Mouse (Mus musculus): ENCODE data around the gene Ano10.

The Ano10 gene

GRCm38 (mm10) chr9:122153436-122153835, 140.8 kb downstream of the Ano10 start:
- DNase-seq, result no peak

GRCm38 (mm10) chr9:122152501-122152900, 141.7 kb downstream of the Ano10 start:
- DNase-seq, result no peak

- DNase-seq, result no peak
Measured at GRCm38 (mm10) chr9:122152063-122152462, 142.2 kb downstream of the Ano10 start.

- DNase-seq, result no peak
Measured at GRCm38 (mm10) chr9:122149997-122150826, 144.0 kb downstream of the Ano10 start.

GRCm38 (mm10) chr9:122148356-122148755, 145.9 kb downstream of the Ano10 start:
- DNase-seq, result no peak

GRCm38 (mm10) chr9:122146124-122146870, 147.9 kb downstream of the Ano10 start:
- no peak for DNase-seq

GRCm38 (mm10) chr9:122145677-122146076, 148.5 kb downstream of the Ano10 start:
- no peak for DNase-seq

DNA sequence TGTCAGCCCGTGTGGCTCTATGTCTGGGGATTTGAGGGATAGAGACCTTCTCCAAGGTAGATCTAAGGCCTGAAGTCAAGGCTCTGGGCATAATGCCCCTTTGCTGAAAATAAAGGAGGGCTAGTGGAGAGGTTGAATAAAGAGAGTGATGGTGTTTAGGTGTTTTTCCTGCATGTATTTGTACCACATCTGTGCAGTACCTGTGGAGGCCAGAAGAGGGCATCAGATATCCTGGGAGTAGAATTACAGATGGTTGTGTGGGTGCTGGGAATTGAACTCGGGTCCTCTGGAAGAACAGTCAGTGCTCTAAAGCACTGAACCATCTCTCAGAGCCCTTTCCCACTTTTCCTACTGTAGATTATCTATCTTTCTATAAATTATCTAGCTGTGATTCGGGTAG, 149.4 kb downstream of the Ano10 start:
- DNase-seq, result no peak

DNA sequence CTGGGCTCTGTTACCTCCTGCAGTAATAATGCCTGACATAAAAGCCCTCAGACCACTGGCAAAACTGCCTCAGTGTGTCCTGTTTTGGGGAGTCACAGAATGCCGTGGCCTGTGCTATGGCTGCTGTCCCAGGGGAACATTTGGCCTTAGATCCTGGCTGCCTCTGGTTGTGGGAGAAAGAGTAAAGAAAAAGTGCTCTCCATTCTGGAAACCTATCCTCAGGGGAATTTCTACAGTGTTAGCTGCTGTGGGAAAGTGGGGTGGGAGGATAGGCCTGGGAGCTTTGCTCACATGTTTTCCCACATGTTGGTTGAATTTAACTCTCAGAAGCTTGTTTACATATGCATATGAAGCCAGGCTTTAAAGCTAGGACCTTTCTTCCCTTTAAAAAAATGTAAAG, 151.0 kb downstream of the Ano10 start:
- DNase-seq, result no peak

GRCm38 (mm10) chr9:122139236-122139635, 155.0 kb downstream of the Ano10 start:
- no peak for DNase-seq

- DNase-seq, result no peak
Measured at GRCm38 (mm10) chr9:122138371-122139029, 155.7 kb downstream of the Ano10 start.

DNA sequence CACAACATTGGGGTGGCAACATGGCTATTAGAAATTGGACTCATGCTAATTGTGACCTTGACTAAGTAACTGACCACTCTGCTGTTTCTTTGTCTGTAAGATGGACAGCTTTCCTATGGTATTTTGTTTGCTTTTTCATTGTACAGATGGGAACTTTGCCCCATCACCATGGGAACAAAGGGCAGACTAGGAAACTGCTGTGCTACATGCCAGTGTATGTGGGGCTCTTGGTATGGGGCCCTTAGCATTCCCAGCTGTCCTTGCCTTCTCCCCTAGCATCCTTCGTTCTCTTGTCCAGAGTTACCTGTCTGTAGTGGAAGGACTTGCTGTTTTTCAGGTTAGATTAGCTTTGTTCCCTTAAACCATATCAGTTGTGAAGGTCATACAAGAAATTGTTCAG, 156.3 kb downstream of the Ano10 start:
- no peak for DNase-seq

DNA sequence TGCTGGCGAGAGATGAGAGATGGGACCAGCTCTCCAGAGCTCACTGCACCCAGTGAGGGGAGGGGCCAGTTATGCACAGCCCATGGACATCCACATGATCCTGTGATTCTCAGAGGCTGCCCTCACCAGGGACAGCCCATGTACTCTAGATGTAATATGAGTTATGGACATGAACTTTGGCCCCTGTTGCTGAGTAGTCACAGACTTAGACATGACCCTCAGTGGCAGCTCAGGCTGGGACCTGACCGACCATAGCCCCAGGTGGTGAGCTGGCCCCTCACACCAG, 158.4 kb downstream of the Ano10 start:
- no peak for DNase-seq

- DNase-seq, result no peak
Measured at GRCm38 (mm10) chr9:122135095-122135884, 158.9 kb downstream of the Ano10 start.

DNA sequence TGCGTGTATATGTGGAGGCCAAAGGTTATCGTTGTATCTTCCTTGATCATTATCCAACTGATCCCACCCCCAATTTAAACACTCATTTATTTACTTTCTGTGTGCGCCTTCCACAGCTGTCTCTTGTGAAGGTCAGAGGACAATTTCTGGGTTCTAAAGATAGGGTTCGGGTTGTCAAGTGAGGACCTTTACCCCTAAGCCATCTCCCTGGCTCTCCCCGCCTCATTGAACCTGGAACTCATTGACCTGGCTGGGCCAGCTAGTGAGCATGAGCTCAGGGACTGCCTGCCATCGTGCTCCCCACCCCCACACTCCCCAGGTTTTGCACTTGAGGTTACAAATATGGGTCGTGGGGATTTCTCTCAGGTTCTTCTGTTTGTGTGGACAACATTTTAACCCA, 162.1 kb downstream of the Ano10 start:
- DNase-seq, result no peak

DNA sequence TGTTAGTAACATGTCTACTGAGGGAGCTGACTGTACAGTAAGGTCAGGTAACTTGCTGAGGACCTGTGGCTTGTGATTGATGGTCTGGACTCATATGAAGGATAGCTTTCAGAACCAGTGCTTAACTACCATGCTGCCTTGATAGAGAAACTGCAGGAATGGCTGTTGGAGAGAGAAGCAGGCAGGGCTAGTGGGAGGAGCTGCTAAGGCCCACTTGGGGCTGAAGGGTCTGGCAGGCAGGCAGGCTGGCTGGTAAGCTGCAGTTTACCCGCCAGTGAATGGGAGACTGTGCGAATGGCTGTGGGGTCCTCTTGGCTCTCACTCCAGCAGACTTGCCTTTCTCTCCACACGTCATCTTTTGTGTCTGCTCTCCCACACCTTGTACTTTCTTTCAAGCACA, 163.6 kb downstream of the Ano10 start:
- no peak for DNase-seq

DNA sequence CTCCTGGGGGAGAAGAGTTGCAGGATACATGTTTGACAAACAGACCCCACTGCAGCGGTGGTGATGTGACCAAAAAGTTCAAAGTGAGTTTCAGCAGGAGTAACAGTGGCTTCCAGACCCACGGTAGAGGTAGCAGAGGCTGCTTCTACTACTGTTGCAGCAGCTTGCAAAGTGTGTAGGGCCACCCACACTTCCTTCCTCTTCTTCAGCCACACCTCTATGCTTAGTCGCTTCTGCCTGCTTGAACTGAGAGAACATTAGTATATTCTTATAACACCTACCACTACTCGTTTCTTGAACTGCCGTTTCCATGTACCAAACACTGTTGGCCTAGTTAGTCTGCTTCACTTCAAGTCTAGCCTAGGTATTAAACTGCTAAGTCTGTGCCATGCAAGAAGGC, 165.5 kb downstream of the Ano10 start:
- DNase-seq, result no peak

DNA sequence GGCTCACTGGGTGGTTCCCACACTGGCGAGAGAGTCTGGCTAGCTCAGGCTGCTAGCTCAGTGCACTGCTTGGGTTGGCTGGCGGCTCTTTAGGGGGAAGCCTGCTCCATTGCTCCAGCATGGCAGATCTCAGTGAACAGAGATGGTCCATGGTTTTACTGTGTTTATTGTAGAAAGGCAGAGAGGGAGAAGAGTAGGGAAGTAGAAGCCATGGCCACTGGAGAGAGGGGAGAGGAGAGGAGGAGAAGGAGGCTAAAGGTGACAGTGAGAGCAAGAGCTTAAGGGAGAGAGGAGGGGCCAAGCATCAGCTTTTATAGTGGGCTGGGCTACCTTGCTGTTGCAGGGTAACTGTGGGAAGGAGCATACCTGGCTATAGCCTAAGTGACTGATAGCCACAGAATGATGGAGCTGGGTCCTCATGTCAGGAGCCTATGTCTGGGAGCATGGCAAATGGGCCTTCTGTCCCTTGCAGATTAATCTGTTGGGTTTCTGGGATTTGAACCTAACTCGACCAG, 166.9 kb downstream of the Ano10 start:
- DNase-seq, result no peak

DNA sequence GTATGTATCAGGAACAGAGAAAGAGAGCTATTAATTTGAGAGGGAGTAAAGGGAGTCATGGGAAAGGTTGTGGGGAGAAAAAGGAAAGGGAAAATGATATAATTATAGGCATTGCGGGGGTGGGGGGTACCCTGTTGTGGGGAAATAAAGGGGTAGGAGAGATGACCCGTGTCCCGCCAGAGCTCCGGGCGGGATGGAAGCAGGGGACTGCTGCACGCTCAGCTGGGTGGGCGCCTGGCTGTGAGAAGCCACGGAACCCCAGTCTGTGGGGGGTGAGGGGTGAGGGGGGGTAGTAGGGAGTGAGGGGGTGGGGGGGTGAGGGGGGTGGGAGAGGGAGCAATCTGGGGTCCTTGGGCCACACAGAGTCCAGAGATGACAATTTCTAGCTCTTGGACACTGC, 167.4 kb downstream of the Ano10 start:
- DNase-seq, result no peak
